Mouse (Mus musculus): Measurements from ENCODE around the gene Ctc1. TPM values are rescaled to one million over a fixed set of nuclear protein-coding genes. Genes with fewer than 3 reads are reported as not detected.
"Not testable (repeated sequence)": the region's sequence is repeated elsewhere in the genome, so short reads cannot be mapped to it uniquely, and the experiment has no call there.

Gene Ctc1
- polyA plus RNA-seq, 1 experiment: 20.0 TPM

DNA sequence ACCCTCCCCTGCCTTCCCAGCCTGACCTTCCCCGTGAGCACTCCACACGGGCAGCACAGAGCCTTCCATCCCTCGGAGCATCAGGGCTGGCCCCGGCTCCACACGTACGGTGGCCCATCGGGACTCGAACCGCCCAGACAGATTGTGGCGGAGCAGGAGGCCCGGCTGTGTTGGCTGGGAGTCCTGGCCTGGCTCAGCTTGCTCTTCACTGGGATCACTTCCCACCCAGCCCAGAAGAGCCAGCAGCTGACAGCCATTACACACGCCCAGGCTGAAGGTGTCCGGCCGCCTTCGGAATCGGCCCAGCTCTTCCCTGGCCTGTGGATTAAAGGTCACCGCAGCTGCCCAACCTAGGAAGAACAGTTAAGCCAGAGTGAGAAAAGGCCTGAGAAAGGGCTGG lies 27.4 kb upstream of the Ctc1 start:
- H3K36me3 ChIP-seq (ENCODE audit: control insufficient read depth, insufficient read depth, low read length): peaks cover 32% of the 10 kb centered on the region
- no peak overlapping the region for H3K27ac ChIP-seq (ENCODE audit: insufficient read depth, low read depth, low read length)
- 92% methylated on average over 17 of the region's 17 CpGs for WGBS
- H3K4me1 ChIP-seq (ENCODE audit: control insufficient read depth, insufficient read depth, insufficient read length, low read length): no peaks in the 10 kb centered on the region
- no peak overlapping the region for H3K4me3 ChIP-seq (ENCODE audit: low read depth, low read length)
- H3K27me3 ChIP-seq (ENCODE audit: control insufficient read depth, insufficient read depth, low read length): no peaks in the 10 kb centered on the region
- no peak for TF ChIP-seq POLR2A (IDR thresholded peaks at IDR 0.05; ENCODE audit: low read depth, low read length)
- TF ChIP-seq CTCF (IDR thresholded peaks at IDR 0.05; ENCODE audit: extremely low read depth, insufficient read length, insufficient replicate concordance, low read depth, low read length): no peak

DNA sequence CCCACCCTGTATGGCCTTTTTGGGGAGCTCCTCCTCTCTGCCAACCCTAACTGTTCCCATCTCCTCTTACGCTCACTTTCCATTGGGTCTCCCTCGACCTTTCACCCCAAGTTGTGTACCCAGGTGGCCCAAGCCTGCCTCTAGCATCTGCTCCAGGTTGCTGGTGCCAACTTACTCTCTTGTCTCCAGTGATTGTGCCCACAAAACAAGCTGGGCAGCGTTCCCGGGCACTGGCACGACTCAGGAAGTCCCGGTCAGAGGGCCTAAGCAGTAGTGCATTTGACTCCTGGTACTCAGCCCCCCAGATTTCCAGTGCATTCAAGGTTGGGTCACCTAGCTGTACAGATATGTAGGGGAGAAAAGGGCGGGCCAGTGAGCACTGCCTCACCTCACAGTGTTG lies 22.6 kb upstream of the Ctc1 start:
- WGBS: 71% methylated on average over 7 of the region's 7 CpGs
- no peaks in the 10 kb centered on the region for H3K27me3 ChIP-seq (ENCODE audit: control insufficient read depth, insufficient read depth, low read length)
- peaks cover 38% of the 10 kb centered on the region for H3K36me3 ChIP-seq (ENCODE audit: control insufficient read depth, insufficient read depth, low read length)
- H3K27ac ChIP-seq (ENCODE audit: insufficient read depth, low read depth, low read length): no peak overlapping the region
- no peaks in the 10 kb centered on the region for H3K4me1 ChIP-seq (ENCODE audit: control insufficient read depth, insufficient read depth, insufficient read length, low read length)
- no peak overlapping the region for H3K4me3 ChIP-seq (ENCODE audit: low read depth, low read length)
- TF ChIP-seq POLR2A (IDR thresholded peaks at IDR 0.05; ENCODE audit: low read depth, low read length) (no peak), CTCF (IDR thresholded peaks at IDR 0.05; ENCODE audit: extremely low read depth, insufficient read length, insufficient replicate concordance, low read depth, low read length) (no peak)

DNA sequence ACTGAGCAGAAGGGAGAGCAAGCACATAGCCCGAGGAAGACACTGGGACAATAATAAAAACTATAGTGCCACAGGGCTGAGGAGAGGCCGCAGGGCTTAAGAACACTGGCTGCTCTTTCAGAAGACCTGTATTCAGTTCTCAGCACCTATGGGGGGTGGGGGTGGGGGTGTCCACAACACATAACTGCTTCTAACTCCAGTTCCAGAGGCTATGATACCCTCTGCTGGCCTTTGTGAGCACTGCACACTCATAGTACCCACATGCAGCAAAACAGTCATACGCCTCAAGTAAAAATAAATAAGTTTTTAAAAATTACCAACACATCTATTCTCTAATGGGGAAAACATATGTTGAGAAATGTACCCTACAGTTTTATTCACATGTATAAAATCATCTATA lies 21.3 kb upstream of the Ctc1 start:
- WGBS: 94% methylated on average over 3 of the region's 3 CpGs
- Histone ChIP-seq H3K4me1 (ENCODE audit: control insufficient read depth, insufficient read depth, insufficient read length, low read length) (no peaks in the 10 kb centered on the region), H3K27me3 (ENCODE audit: control insufficient read depth, insufficient read depth, low read length) (no peaks in the 10 kb centered on the region), H3K4me3 (ENCODE audit: low read depth, low read length) (no peak overlapping the region), H3K36me3 (ENCODE audit: control insufficient read depth, insufficient read depth, low read length) (peaks cover 39% of the 10 kb centered on the region), H3K27ac (ENCODE audit: insufficient read depth, low read depth, low read length) (no peak overlapping the region)
- TF ChIP-seq POLR2A (IDR thresholded peaks at IDR 0.05; ENCODE audit: low read depth, low read length) (no peak), CTCF (IDR thresholded peaks at IDR 0.05; ENCODE audit: extremely low read depth, insufficient read length, insufficient replicate concordance, low read depth, low read length) (peak; percentile 8; the same call in 1 of the 2 replicates)

DNA sequence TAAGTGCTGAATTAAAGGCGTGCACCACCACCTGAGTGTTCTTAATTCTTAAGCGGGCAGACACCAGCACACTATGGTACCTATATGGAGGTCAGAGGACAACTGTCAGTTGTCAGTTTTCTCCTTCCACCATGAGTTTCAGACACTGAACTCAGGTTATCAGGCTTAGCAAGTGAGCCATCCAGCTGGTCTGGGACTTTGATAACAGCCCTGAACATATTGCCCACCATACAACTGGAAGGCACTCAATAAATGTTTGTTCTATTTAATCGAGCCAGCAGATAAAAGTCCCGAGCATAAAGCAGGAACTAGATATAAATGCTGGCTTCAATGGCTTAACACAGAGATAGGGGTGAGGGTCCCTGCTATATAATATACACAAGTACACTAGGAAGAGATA lies 18.6 kb upstream of the Ctc1 start:
- H3K27ac ChIP-seq (ENCODE audit: insufficient read depth, low read depth, low read length): no peak overlapping the region
- no peak overlapping the region for H3K4me3 ChIP-seq (ENCODE audit: low read depth, low read length)
- no peaks in the 10 kb centered on the region for H3K4me1 ChIP-seq (ENCODE audit: control insufficient read depth, insufficient read depth, insufficient read length, low read length)
- peaks cover 44% of the 10 kb centered on the region for H3K36me3 ChIP-seq (ENCODE audit: control insufficient read depth, insufficient read depth, low read length)
- TF ChIP-seq POLR2A (IDR thresholded peaks at IDR 0.05; ENCODE audit: low read depth, low read length) (no peak), CTCF (IDR thresholded peaks at IDR 0.05; ENCODE audit: extremely low read depth, insufficient read length, insufficient replicate concordance, low read depth, low read length) (no peak)
- H3K27me3 ChIP-seq (ENCODE audit: control insufficient read depth, insufficient read depth, low read length): no peaks in the 10 kb centered on the region
- 77% methylated on average over 4 of the region's 4 CpGs for WGBS

DNA sequence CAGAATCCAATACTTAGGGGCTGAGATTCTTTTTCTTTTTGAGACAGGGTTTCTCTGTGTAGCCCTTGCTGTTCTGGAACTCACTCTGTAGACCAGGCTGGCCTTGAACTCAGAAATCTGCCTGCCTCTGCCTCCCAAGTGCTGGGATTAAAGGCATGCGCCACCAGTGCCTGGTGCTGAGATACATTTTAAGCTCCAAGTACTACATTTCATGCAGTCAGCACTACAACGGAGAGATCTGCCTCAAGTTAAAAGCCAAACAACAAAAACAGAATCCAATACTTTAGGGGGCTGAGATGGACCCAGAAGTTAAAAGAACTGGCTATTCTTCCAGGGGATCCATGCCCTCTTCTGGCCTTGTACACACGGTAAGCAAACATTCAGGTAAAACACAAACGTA lies 12.9 kb upstream of the Ctc1 start:
- not testable (repeated sequence) for H3K4me3 ChIP-seq (ENCODE audit: low read depth, low read length); H3K4me1 ChIP-seq (ENCODE audit: control insufficient read depth, insufficient read depth, insufficient read length, low read length); H3K27ac ChIP-seq (ENCODE audit: insufficient read depth, low read depth, low read length); H3K27me3 ChIP-seq (ENCODE audit: control insufficient read depth, insufficient read depth, low read length)
- peaks cover 33% of the 10 kb centered on the region for H3K36me3 ChIP-seq (ENCODE audit: control insufficient read depth, insufficient read depth, low read length)
- WGBS: 88% methylated on average over 4 of the region's 4 CpGs

DNA sequence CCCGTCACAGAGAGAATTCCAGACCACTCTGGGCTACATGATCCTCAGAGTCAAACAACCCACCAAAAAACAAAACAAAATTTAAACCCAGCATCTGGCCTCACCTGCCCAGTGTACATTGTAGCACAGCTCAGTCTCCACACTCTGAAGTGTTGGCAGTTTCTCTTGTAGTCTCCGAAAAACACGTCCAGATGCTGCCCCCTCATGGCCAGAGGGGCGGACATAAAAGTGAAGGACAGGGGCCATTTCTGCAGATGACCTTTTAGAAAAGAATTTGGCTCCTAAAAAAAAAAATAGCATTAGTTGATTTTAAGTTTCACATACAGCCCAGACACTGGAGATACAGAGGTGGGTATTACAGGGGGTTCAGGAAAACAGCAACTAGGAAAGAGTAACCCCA lies 12.1 kb upstream of the Ctc1 start:
- TF ChIP-seq CTCF (IDR thresholded peaks at IDR 0.05; ENCODE audit: extremely low read depth, insufficient read length, insufficient replicate concordance, low read depth, low read length): peak; percentile 9; the same call in 1 of the 2 replicates
- no peak for TF ChIP-seq POLR2A (IDR thresholded peaks at IDR 0.05; ENCODE audit: low read depth, low read length)
- Histone ChIP-seq H3K27ac (ENCODE audit: insufficient read depth, low read depth, low read length) (no peak overlapping the region), H3K4me3 (ENCODE audit: low read depth, low read length) (no peak overlapping the region), H3K36me3 (ENCODE audit: control insufficient read depth, insufficient read depth, low read length) (peaks cover 30% of the 10 kb centered on the region), H3K4me1 (ENCODE audit: control insufficient read depth, insufficient read depth, insufficient read length, low read length) (no peaks in the 10 kb centered on the region), H3K27me3 (ENCODE audit: control insufficient read depth, insufficient read depth, low read length) (no peaks in the 10 kb centered on the region)
- WGBS: 59% methylated on average over 4 of the region's 4 CpGs

DNA sequence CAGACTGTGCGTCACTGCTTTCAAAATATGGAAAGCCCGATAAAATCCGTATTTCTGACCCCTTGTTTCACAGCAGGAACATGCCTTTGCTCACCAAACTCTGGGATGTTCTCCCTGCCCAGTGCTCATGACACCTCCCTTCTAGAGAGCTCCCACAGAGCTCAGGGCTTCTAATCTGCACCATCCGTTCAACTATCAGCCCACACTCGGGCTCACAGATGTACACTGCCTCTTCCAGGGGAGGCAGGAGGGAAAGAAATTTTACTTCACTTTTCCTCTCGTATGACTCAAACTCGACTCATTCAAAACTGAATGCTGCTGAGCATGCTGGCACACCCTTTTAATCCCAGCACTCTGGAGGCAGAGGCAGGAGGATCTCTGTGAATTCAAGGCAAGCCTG lies 10.5 kb upstream of the Ctc1 start:
- no peak for TF ChIP-seq POLR2A (IDR thresholded peaks at IDR 0.05; ENCODE audit: low read depth, low read length)
- TF ChIP-seq CTCF (IDR thresholded peaks at IDR 0.05; ENCODE audit: extremely low read depth, insufficient read length, insufficient replicate concordance, low read depth, low read length): no peak
- Histone ChIP-seq H3K4me1 (ENCODE audit: control insufficient read depth, insufficient read depth, insufficient read length, low read length) (no peaks in the 10 kb centered on the region), H3K27me3 (ENCODE audit: control insufficient read depth, insufficient read depth, low read length) (no peaks in the 10 kb centered on the region), H3K27ac (ENCODE audit: insufficient read depth, low read depth, low read length) (no peak overlapping the region), H3K4me3 (ENCODE audit: low read depth, low read length) (no peak overlapping the region), H3K36me3 (ENCODE audit: control insufficient read depth, insufficient read depth, low read length) (peaks cover 19% of the 10 kb centered on the region)
- WGBS: 82% methylated on average over 7 of the region's 7 CpGs

DNA sequence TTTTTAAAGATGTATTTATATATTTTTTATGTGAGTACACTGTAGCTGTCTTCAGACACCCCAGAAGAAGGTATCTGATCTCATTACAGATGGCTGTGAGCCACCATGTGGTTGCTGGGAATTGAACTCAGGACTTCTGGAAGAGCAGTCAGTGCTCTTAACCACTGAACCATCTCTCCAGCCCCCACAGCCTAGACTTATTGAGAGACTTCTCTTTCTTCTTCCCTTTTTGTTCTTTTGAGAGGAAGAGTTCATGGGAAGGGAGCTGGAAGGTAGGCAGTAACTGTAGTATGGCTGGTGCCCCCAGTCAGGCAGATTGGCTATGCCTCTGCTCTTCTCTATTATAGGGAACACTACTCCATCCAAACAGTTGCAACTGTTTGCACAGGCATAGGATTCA lies 9.1 kb upstream of the Ctc1 start:
- H3K4me1 ChIP-seq (ENCODE audit: control insufficient read depth, insufficient read depth, insufficient read length, low read length); H3K27me3 ChIP-seq (ENCODE audit: control insufficient read depth, insufficient read depth, low read length); H3K27ac ChIP-seq (ENCODE audit: insufficient read depth, low read depth, low read length); H3K4me3 ChIP-seq (ENCODE audit: low read depth, low read length); H3K36me3 ChIP-seq (ENCODE audit: control insufficient read depth, insufficient read depth, low read length): not testable (repeated sequence)
